Mouse (Mus musculus) c-Kit-positive CD71-positive TER-119-negative erythroid progenitor cells, embryonic 14.5 days (primary cell): ENCODE data around the gene Cyp2d9.
"Not testable (repeated sequence)": the region's sequence is repeated elsewhere in the genome, so short reads cannot be mapped to it uniquely, and the experiment has no call there.

Source experiments
- DNase-seq: peaks from one replicate; pipeline ENCODE4 v3.0.0-alpha.2; 2013; ENCODE audit warnings: low read depth

Gene Cyp2d9

GRCm38 (mm10) chr15:82450045-82450444 is 16.8 kb downstream of the Cyp2d9 start:
- not testable (repeated sequence) for DNase-seq

- DNase-seq = not testable (repeated sequence)
Observed at GRCm38 (mm10) chr15:82452133-82452532, 18.9 kb downstream of the Cyp2d9 start.

- DNase-seq = not testable (repeated sequence)
Observed at GRCm38 (mm10) chr15:82453501-82453900, 20.3 kb downstream of the Cyp2d9 start.

GRCm38 (mm10) chr15:82456086-82456790 is 23.0 kb downstream of the Cyp2d9 start:
- DNase-seq = not testable (repeated sequence)

GRCm38 (mm10) chr15:82457064-82458021 is 24.1 kb downstream of the Cyp2d9 start:
- DNase-seq = no peak

- not testable (repeated sequence) for DNase-seq
Observed at GRCm38 (mm10) chr15:82459266-82459665, 26.0 kb downstream of the Cyp2d9 start.

GRCm38 (mm10) chr15:82464701-82465100 is 31.5 kb downstream of the Cyp2d9 start:
- DNase-seq = no peak

- not testable (repeated sequence) for DNase-seq
Observed at GRCm38 (mm10) chr15:82494273-82494672, 61.0 kb downstream of the Cyp2d9 start.
